Mouse (Mus musculus) E14TG2a.4 (cell line): ENCODE measurements around the gene Slit1.

Source experiments
- H3K27me3 ChIP-seq: 2 replicates; pipeline ENCODE4 v1.6.1; 2014; ENCODE audit warnings: low read length, control low read depth; ENCODE audit not compliant: insufficient read depth
- H3K36me3 ChIP-seq: 2 replicates; pipeline ENCODE4 v1.6.1; 2014; ENCODE audit warnings: low read length, control low read depth; ENCODE audit not compliant: insufficient read depth
- H3K4me1 ChIP-seq: replicated peaks from 2 replicates; pipeline ENCODE4 v1.6.1; 2014; ENCODE audit warnings: low read depth, low read length, control low read depth
- H3K4me3 ChIP-seq: replicated peaks from 2 replicates; pipeline ENCODE4 v1.5.1; 2014; ENCODE audit warnings: mild to moderate bottlenecking, low read length
- H3K9me3 ChIP-seq: 2 replicates; pipeline ENCODE4 v1.6.1; 2014; ENCODE audit warnings: low read length, control low read depth
- CTCF ChIP-seq: conservative IDR thresholded peaks from 2 replicates; pipeline ENCODE4 v1.5.1; 2014; ENCODE audit warnings: low read length
- NANOG ChIP-seq: IDR thresholded peaks from 2 replicates; pipeline ENCODE4 v1.6.1; 2014; ENCODE audit warnings: borderline replicate concordance, low read length, mixed read lengths
- POU5F1 ChIP-seq: IDR thresholded peaks from 2 replicates; pipeline ENCODE4 v1.6.1; 2014; ENCODE audit warnings: low read length, borderline replicate concordance

Slit1 gene

DNA sequence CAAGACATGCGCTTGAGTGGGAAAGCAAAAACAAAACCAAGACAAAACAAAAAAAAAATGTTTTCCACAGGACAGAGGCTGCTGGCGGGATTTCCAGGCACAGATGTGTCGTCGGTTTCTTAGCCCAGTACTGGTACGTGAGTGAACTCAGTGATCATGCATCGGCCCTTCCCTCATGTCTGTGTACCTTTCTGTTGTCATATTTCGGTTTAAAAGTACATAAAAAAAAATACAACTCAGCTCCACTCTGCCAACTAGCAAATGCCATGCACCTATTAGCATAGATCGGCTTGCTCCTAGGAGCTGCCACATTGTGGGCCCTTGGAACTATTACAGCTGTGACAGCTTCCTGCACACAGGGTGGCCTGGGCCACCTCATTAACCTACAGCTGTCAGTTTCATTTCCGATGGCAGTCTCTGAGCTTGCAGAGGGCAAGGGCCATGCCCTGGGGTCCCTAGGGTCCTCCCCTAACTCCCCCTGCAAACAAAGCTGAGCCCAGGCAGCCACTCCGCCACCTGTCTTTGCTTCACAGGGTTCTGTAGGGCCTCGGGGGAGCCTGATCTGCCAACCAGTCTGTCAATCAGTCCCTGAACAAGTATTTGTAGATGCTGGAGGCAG, 127.8 kb downstream of the Slit1 start:
- H3K4me3 ChIP-seq = no peak overlapping the region
- TF ChIP-seq POU5F1 (no peak), NANOG (no peak), CTCF (no peak)
- H3K36me3 ChIP-seq = no peaks in the 10 kb centered on the region
- H3K27me3 ChIP-seq = peaks cover 31% of the 10 kb centered on the region
- H3K4me1 ChIP-seq = peaks cover 4% of the 10 kb centered on the region
- H3K9me3 ChIP-seq = peaks cover 3% of the 10 kb centered on the region

DNA sequence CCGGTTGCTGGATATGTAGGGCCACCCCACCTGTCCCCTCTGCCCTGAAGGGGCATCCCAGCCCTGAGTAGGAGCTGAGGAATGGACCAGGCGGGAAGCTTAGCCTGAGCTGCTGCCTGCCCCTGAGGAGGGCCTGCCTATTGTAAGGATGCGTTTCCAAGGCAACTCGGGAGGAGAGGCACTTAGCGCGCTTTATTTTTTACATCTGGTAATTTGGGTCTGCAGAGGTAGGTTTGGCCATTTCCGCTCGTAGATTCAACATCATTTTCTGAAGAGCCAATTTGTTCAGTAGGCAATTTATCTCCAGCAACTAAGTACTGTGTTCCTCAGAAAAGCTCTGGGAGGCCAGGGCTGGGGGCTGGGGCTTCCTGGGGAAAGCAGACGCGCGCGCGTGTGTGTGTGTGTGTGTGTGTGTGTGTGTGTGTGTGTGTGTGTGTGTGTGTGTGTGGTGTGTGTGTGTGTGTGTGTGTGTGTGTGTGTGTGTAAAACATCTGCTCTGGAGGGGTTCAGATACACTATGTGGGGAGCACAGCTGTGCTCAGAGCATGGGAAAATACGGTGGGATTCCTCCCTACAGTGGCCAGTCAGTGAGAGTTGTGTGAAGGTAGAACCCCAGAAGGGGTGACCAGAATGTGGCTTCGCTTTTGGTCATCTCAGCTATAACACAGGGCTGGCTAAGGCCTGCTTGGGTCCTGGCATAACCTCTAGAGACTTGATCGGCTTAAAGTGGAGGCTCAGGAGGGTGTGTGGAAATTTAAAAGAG, 130.0 kb downstream of the Slit1 start:
- Histone ChIP-seq H3K36me3 (no peaks in the 10 kb centered on the region), H3K4me1 (peaks cover 7% of the 10 kb centered on the region), H3K4me3 (no peak overlapping the region), H3K27me3 (peaks cover 24% of the 10 kb centered on the region), H3K9me3 (peaks cover 7% of the 10 kb centered on the region)
- TF ChIP-seq POU5F1 (no peak), CTCF (no peak), NANOG (no peak)

DNA sequence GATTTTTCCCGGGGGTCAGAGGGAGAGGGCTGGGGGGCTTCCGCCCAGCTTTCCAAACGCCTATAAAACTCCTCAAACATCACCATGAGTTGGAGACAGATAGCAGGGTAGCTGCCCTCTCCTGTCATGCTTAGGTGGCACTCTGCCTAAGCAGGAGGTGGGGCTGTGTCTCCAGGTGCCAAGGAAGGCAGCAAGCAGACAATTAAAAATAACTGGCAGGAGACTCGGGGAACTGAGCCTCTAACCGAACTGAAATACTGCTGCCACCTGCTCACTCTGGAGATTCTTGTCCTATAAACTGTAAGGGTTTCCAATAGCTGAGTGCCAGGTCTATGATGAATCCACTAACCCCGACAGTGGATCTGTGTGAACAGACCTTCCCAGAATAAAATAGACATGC, 131.8 kb downstream of the Slit1 start:
- H3K4me3 ChIP-seq = no peak overlapping the region
- H3K9me3 ChIP-seq = peaks cover 7% of the 10 kb centered on the region
- H3K27me3 ChIP-seq = peaks cover 20% of the 10 kb centered on the region
- peaks cover 19% of the 10 kb centered on the region for H3K4me1 ChIP-seq
- TF ChIP-seq NANOG = no peak
- no peak for TF ChIP-seq POU5F1
- no peak for TF ChIP-seq CTCF
- no peaks in the 10 kb centered on the region for H3K36me3 ChIP-seq

DNA sequence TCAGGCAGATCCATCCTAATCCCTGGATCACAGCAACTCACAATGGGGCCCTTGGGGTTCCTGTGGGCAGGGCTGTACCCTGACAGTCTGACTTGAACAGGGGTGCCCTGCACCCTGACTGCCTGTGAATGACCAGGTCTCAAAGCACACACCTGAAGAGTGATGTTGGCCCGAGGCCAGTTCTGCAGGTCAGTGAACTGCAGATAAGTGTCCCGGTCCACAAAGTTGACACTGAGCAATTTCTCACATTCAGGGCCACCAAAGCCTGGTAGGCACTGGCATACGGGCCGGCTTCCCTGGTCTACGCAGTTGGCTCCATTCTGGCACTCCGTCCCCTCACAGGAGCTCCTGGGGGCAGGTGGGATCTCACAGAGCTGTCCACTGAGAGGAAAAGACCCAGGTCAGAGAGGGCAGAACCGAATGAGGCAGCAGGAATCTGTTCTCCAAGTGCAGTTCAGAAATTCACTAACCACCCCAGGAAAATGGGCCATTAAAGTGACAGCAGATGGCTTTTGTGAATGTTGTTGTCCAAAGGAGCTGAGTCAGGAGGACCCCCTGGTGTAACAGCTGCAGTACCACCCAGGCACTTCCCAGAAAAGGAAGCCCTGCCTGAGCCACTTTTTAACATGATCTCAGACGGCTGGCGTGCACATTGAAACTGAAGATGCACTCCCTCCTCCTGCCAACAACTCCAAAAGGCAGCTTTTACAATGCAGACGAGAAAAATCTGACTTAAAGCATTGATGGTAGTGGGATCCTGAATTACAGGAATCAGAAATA, 137.1 kb downstream of the Slit1 start:
- Histone ChIP-seq H3K27me3 (0 out of 2 replicates have a peak, but pooled peaks cover 8% of the 10 kb centered on the region), H3K4me3 (no peak overlapping the region), H3K4me1 (peaks cover 23% of the 10 kb centered on the region), H3K9me3 (peaks cover 7% of the 10 kb centered on the region), H3K36me3 (no peaks in the 10 kb centered on the region)
- TF ChIP-seq NANOG = no peak
- no peak for TF ChIP-seq CTCF
- TF ChIP-seq POU5F1 = no peak

DNA sequence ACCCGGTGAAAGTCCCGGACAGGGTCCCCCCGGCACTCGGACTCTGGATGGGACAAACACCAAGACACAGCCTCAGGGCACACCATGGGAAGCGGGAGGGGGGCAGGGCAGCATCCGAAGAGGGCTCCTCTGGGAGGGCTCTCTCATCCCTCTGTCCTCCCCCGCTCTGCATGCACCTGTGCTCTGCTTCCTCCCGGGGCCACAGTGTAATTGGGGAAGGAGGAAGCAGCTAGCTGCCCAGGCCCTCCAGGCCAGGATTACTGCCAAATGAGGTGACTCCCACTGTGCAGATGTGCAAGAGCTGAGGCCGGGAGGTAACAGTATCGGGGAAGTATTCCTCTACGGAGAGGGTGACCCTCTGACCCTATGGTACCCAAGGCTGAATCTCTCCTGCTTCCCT, 142.8 kb downstream of the Slit1 start:
- Histone ChIP-seq H3K9me3 (no peaks in the 10 kb centered on the region), H3K4me1 (peaks cover 13% of the 10 kb centered on the region), H3K36me3 (no peaks in the 10 kb centered on the region), H3K27me3 (0 out of 2 replicates have a peak, but pooled peaks cover 7% of the 10 kb centered on the region), H3K4me3 (peak overlapping the region; percentile 68)
- TF ChIP-seq POU5F1 (no peak), NANOG (no peak), CTCF (no peak)

GRCm38 (mm10) chr19:41597170-41597894, 146.1 kb downstream of the Slit1 start:
- H3K4me1 ChIP-seq = peaks cover 21% of the 10 kb centered on the region
- no peak overlapping the region for H3K4me3 ChIP-seq
- TF ChIP-seq POU5F1 (no peak), NANOG (no peak), CTCF (no peak)
- H3K9me3 ChIP-seq = no peaks in the 10 kb centered on the region
- no peaks in the 10 kb centered on the region for H3K36me3 ChIP-seq
- H3K27me3 ChIP-seq = 0 out of 2 replicates have a peak, but pooled peaks cover 3% of the 10 kb centered on the region

DNA sequence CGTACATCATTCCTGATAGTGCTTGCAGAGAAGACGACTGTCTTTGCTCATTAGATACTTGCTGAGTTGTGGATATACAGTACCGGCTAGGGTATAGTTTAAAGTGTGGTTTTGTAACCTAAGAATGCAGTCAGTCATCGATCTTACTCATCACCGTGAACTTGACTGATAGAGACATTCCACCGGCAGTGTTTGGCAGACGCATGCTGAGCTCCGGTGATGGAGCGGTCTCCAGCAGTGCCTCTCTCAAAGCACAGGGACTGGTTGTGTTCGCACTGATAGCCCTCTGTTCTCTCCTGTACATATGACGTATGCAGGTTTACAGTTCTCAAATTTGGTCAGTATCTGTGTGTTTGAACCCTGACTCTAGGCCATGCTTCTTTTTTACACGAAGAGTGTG, 151.7 kb downstream of the Slit1 start:
- TF ChIP-seq POU5F1 (no peak), NANOG (no peak), CTCF (no peak)
- no peaks in the 10 kb centered on the region for H3K9me3 ChIP-seq
- peaks cover 20% of the 10 kb centered on the region for H3K36me3 ChIP-seq
- H3K4me3 ChIP-seq = no peak overlapping the region
- no peaks in the 10 kb centered on the region for H3K27me3 ChIP-seq
- H3K4me1 ChIP-seq = peaks cover 12% of the 10 kb centered on the region

GRCm38 (mm10) chr19:41589681-41590080, 153.8 kb downstream of the Slit1 start:
- Histone ChIP-seq H3K36me3 (peaks cover 39% of the 10 kb centered on the region), H3K4me1 (peaks cover 15% of the 10 kb centered on the region), H3K9me3 (no peaks in the 10 kb centered on the region), H3K27me3 (no peaks in the 10 kb centered on the region), H3K4me3 (no peak overlapping the region)
- TF ChIP-seq POU5F1 = no peak
- no peak for TF ChIP-seq NANOG
- no peak for TF ChIP-seq CTCF
